Mouse (Mus musculus): ENCODE measurements at regions not wholly inside any gene's neighbourhood (a gene's known extent, or its start where the extent isn't known, plus 50 kb on each side); places are given as distances from the start of the nearest gene placed in this dataset.

DNA sequence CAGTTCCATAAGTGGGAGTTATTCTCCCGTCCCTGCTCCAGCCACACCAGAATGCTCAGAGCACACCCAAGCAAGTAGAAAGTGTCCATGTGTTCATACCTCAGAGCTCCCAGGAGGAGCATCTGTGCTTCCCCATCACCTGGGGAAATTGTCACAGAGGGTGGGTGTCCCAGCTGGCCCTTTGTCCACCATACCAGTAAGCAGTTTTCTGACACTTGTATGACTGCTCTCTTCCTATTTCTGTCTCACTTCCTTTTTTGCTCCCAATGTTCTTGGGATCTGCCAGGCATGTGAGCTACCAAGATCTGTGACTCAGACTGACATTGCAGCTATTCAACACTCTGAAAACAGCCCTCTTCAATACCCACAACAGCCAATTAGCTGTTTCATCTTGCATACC lies 447.9 kb upstream of the Kdm8 start:
- TF ChIP-seq EP300 (optimal IDR thresholded peaks at IDR 0.05) (no peak), CTCF (IDR thresholded peaks at IDR 0.05; ENCODE audit: low read depth) (no peak)
